Mouse (Mus musculus) liver, embryonic 14.5 days (tissue): ENCODE results near the gene Ppp1r17. TPM values are rescaled to one million over a fixed set of nuclear protein-coding genes. Genes with fewer than 3 reads are reported as not detected.

ENCODE experiments used
- ATAC-seq: fragments of 200-750 bp; cut with Nextera tagmentation; 2 replicates; pipeline ENCODE4 v1.8.0; 2017; ENCODE audit warnings: moderate number of reproducible peaks, mild to moderate bottlenecking, moderate library complexity; ENCODE audit not compliant: insufficient read depth
- DNase-seq, 3 experiments: peaks; one replicate each; pipeline ENCODE4 v3.0.0-alpha.2; 2012 to 2013; ENCODE audit warnings: low read depth in 3 of 3, low spot score in 3 of 3
- H3K27ac ChIP-seq: fragments of 300-500 bp; sonication (generic); 2 replicates; pipeline ENCODE4 v1.5.1; 2014; ENCODE audit warnings: moderate library complexity, mild to moderate bottlenecking, control low read depth, inconsistent platforms
- H3K27me3 ChIP-seq: fragments of 300-500 bp; sonication (generic); 2 replicates; pipeline ENCODE4 v1.6.1; 2014; ENCODE audit warnings: mild to moderate bottlenecking, low read length, moderate library complexity; ENCODE audit not compliant: control insufficient read depth, insufficient read depth
- H3K36me3 ChIP-seq: fragments of 300-500 bp; sonication (generic); replicated peaks from 2 replicates; pipeline ENCODE4 v1.6.1; 2014; ENCODE audit warnings: low read depth; ENCODE audit not compliant: control insufficient read depth, insufficient read depth
- H3K4me1 ChIP-seq, 2 experiments: fragments of 200-500 bp in 1 of 2; fragments of 300-500 bp in 1 of 2; sonication (generic) in 1 of 2; replicated peaks; 2 replicates each; pipeline ENCODE4 v1.6.1; 2012 to 2014; ENCODE audit warnings: antibody characterized with exemption in 1 of 2, inconsistent platforms in 1 of 2, low read length in 1 of 2; ENCODE audit not compliant: control insufficient read depth in 2 of 2, insufficient read depth in 2 of 2
- H3K4me2 ChIP-seq: fragments of 300-500 bp; sonication (generic); 2 replicates; pipeline ENCODE4 v1.6.1; 2014; ENCODE audit warnings: low read depth, mild to moderate bottlenecking, control low read depth, moderate library complexity
- H3K4me3 ChIP-seq, 2 experiments: fragments of 200-500 bp in 1 of 2; fragments of 300-500 bp in 1 of 2; sonication (generic) in 1 of 2; 2 replicates each; pipeline ENCODE4 v1.5.1; 2012 to 2014; ENCODE audit warnings: low read depth in 2 of 2, low read length in 2 of 2, mild to moderate bottlenecking in 2 of 2, control low read depth in 1 of 2, inconsistent platforms in 1 of 2, moderate library complexity in 1 of 2; ENCODE audit not compliant: insufficient read depth in 1 of 2
- H3K9ac ChIP-seq: fragments of 300-500 bp; sonication (generic); replicated peaks from 2 replicates; pipeline ENCODE4 v1.6.1; 2014; ENCODE audit warnings: mild to moderate bottlenecking, control low read depth, moderate library complexity
- H3K9me3 ChIP-seq: fragments of 300-500 bp; sonication (generic); 2 replicates; pipeline ENCODE4 v1.6.1; 2016; ENCODE audit warnings: low read length, mixed read lengths; ENCODE audit not compliant: control insufficient read depth
- CTCF ChIP-seq: IDR thresholded peaks from 2 replicates; pipeline ENCODE4 v1.5.1; 2016; ENCODE audit warnings: antibody characterized with exemption, low read depth, control low read depth
- EP300 ChIP-seq: IDR thresholded peaks from 2 replicates; pipeline ENCODE4 v1.6.1; 2016; ENCODE audit warnings: antibody characterized with exemption, low read depth
- WGBS: fragments of 180-500 bp; shearing (Covaris S2); extraction: QIAGEN DNeasy Blood & Tissue Kit; methylation state at CpG from one replicate; pipeline ENCODE4 v1.1.7; 2014; ENCODE audit not compliant: insufficient replicate concordance; 5-methylcytosine and 5-hydroxymethylcytosine counted together
- polyA plus RNA-seq, 2 experiments: library from polyadenylated mRNA; depleted of rRNA in 1 of 2; stranded (reverse) in 1 of 2; unstranded in 1 of 2; fragments of >200 nt; fragmentation: Nextera tagmentation in 1 of 2; extraction: Ambion mirVana in 1 of 2; gene quantifications; 2 replicates each; pipeline versions ENCODE4 v1.2.1 to v1.2.3; 2012 to 2014

Gene Ppp1r17
- polyA plus RNA-seq (2012; rRNA removed) (not detected in 2 replicates), polyA plus RNA-seq (2014; fragmentation: Nextera tagmentation; extraction: Ambion mirVana) (not detected in 2 replicates)

DNA sequence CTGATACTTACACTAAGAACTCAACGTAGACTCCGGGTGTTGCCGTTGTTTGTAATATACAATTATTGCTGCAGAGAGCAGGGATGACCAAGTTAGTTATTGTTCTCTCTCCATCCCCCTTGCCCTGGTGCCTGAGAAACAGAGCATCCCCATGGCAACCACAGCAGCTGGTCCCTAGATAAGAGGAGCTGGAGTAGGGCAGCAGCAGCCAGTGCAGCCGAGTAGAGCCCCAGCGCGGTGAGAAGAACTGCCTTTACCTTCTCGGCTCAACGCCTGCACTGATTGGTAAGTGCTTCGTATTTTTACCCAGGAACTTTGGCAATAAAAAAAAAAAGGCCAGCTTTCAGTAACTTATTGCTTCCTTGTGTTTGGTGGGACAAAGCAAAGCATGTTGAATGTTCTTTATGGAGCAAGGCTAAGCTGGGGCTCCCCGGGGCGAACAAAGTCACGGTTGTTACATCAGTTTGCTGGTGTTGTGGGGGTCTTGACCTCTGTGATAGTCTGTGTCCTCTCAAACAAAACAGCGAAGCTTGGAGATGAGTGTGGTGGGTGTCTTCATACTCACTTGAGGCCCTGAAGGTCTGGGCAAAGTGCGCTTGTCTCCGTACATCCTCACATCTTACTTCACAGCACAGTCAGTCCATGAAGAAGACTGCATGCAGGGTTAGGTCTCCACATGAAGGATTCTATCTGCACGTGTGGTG is at the start of gene Ppp1r17:
Ppp1r17 (plus strand) TSS at position 207 of the 704 bp plus-strand sequence.
- Histone ChIP-seq H3K9me3 (no peaks in the 10 kb centered on the region), H3K4me1 (no peaks in the 10 kb centered on the region), H3K4me3 (no peak within 1 kb of the TSS), H3K36me3 (no peaks in the 10 kb centered on the region), H3K27ac (no peak within 1 kb of the TSS), H3K27me3 (no peaks in the 10 kb centered on the region), H3K9ac (no peak within 1 kb of the TSS), H3K4me2 (no peak within 1 kb of the TSS)
- WGBS: 60% methylated on average over 16 of the region's 16 CpGs
- DNase-seq (no peak), ATAC-seq (no peak)
- TF ChIP-seq CTCF (no peak), EP300 (no peak)

DNA sequence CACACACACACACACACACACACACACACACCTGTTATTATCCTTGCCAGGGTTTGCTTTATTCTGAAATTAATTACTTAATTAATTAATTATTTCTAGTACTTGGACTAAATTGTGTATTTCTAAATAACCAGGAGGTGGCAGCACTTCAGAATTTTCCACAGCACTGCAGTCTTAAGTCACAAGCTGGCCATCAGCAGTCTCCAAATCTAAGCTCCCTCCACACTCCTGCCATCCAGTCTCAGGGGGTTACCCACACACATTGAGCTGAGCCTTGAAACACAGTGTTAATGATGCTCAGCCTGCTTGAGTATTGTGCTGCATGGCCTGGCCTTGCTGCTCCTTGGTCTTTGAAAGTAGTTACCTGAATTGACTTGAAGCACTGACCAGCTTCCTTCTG is 44.3 kb upstream of the Ppp1r17 start:
- no peaks in the 10 kb centered on the region for H3K4me1 ChIP-seq
- peak; percentile 24; the same call in 1 of the 2 replicates for TF ChIP-seq CTCF
- no peak for TF ChIP-seq EP300
- ATAC-seq (no peak), DNase-seq (peak in 1 of 3 experiments; percentile 1)
- no peaks in the 10 kb centered on the region for H3K27me3 ChIP-seq
- no peaks in the 10 kb centered on the region for H3K36me3 ChIP-seq
- H3K9me3 ChIP-seq: no peaks in the 10 kb centered on the region
- H3K4me3 ChIP-seq: no peak overlapping the region
- H3K4me2 ChIP-seq: no peak overlapping the region
- no peak overlapping the region for H3K9ac ChIP-seq
- no peak overlapping the region for H3K27ac ChIP-seq

DNA sequence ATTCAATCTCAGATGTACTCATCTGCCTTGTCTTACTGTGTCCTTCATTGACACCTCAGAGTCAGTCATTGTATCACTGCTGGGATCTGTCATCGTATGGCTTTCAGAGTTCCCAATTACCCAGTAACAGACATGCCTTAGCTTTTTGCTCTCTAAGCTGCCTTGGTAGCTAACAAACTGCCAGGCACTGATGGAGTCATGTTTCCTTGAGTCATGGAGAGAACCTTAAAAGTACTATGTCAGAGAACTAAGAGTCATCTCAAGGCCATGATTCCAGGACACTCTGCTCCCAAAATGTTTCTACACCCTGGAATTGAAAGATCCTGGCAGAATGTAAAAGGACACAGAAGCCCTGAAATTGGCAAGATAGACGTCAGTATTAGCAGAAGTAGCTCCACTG is 37.5 kb upstream of the Ppp1r17 start:
- no peaks in the 10 kb centered on the region for H3K36me3 ChIP-seq
- no peak overlapping the region for H3K27ac ChIP-seq

DNA sequence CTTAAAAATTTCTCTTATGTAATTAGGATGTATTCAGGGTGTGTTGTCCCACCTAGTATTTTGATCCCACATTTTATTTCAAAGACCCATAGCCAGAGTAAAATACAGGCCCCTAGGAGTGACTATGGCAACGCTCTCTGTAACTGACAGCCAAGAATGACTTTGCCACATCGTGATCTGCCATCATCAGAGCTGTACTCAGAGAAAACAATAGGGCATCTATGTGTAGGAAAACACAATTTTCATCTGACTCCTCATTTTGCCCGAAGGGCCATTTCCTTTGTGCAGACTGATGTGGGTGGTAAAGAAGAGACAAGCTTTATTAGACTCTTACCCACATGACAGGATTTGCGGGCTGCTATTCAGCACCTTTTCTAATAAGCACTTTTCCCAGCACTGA is 8.6 kb upstream of the Ppp1r17 start:
- Histone ChIP-seq H3K27ac (no peak overlapping the region), H3K9me3 (no peaks in the 10 kb centered on the region), H3K36me3 (no peaks in the 10 kb centered on the region), H3K27me3 (no peaks in the 10 kb centered on the region), H3K4me2 (no peak overlapping the region), H3K4me1 (no peaks in the 10 kb centered on the region), H3K9ac (no peak overlapping the region), H3K4me3 (no peak overlapping the region)
- ATAC-seq (no peak), DNase-seq (no peak)
- 49% methylated on average over 4 of the region's 4 CpGs for WGBS
- TF ChIP-seq EP300: no peak
- TF ChIP-seq CTCF: no peak

More for the DNA sequence above, 37.5 kb upstream of the Ppp1r17 start:
- Histone ChIP-seq H3K9ac (no peak overlapping the region), H3K4me2 (no peak overlapping the region), H3K27me3 (no peaks in the 10 kb centered on the region), H3K4me3 (no peak overlapping the region), H3K9me3 (no peaks in the 10 kb centered on the region), H3K4me1 (no peaks in the 10 kb centered on the region)
- DNase-seq (no peak), ATAC-seq (no peak)
- TF ChIP-seq EP300: no peak
- TF ChIP-seq CTCF: no peak
- 58% methylated on average over 2 of the region's 2 CpGs for WGBS

DNA sequence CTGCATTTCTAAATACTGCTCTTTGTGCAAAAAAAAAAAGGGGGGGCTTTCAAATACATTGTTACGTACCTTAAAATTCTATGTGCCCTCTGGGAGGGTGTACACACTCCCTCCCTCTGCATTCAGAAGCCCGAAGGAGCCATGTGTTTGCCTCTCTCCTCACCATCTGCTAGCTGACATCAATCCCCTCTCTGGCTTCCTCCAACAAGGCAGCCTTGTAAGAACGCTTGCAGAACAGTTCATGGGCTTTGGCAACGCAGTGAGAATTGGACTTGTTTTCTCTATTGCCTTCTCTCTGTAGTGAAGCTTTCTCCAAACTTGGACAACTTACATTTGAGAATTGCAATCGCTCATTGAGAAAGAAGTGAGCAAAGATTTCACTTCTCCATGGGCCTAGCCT is 4.9 kb upstream of the Ppp1r17 start:
- Histone ChIP-seq H3K4me3 (no peak overlapping the region), H3K27ac (no peak overlapping the region), H3K4me1 (no peaks in the 10 kb centered on the region), H3K27me3 (no peaks in the 10 kb centered on the region), H3K4me2 (no peak overlapping the region), H3K9ac (no peak overlapping the region), H3K36me3 (no peaks in the 10 kb centered on the region), H3K9me3 (no peaks in the 10 kb centered on the region)
- 62% methylated on average over 5 of the region's 5 CpGs for WGBS
- DNase-seq (no peak), ATAC-seq (no peak)
- TF ChIP-seq EP300 (no peak), CTCF (no peak)
